Mouse (Mus musculus): ENCODE results near the gene Bglap. TPM values are rescaled to one million over a fixed set of nuclear protein-coding genes. Genes with fewer than 3 reads are reported as not detected.

The Bglap gene
- polyA plus RNA-seq, 1 experiment from 2014 or later = 0.64 TPM

DNA sequence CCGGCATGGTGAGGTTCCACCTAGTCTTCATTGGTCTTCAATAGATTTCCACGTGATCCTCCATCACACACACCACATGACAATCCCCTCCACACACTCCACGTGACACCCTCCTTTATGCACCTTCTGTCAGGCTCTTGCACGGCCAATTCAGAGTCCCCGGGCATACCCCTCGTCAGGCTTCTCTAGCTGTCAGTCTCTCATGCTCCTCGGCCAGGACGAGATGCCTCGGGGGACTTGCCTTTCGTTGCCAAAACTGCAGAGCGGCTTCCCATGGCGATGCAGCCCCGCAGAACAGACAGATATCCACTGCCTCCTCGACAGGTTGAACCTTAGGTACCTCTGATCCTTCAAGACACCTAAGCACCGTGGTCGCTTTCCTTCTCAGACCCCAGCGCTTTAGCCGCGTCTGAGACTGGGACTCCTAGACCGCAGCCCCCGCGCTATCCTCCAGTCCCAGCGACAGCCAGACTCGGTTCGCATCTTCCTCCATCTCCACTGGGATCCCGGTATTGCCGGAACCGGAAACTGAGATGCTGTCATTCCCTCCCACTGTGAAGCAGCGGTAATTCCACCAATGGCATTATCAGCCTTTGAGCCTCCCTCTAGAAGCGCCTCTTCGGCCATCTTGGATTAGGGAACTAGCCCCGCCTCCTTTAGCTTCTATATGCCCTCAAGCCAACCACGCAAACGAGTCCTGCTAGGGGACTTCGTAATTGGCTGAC lies 40.5 kb upstream of the Bglap start, which contains the start of gene Slc25a44:
TSS of gene Slc25a44 (minus strand) at position 535 of the 725 bp plus-strand sequence.
- H3K36me3 ChIP-seq (ENCODE audit: control insufficient read depth, insufficient read depth, low read length) = peaks cover 8% of the 10 kb centered on the region
- DNase-seq (ENCODE audit: low spot score) (peak; percentile 94), ATAC-seq (ENCODE audit: low FRiP score, low TSS enrichment) (peak; percentile 96)
- H3K9me3 ChIP-seq (ENCODE audit: control insufficient read depth, low read length) = no peaks in the 10 kb centered on the region
- peak within 1 kb of the TSS; percentile 95 for H3K4me2 ChIP-seq (replicated peaks; ENCODE audit: low read depth)
- H3K4me3 ChIP-seq (ENCODE audit: low read depth, low read length) = peak within 1 kb of the TSS; percentile 78
- H3K27ac ChIP-seq (replicated peaks) = peak within 1 kb of the TSS; percentile 63; the same call in 1 of the 2 replicates
- H3K9ac ChIP-seq (ENCODE audit: low read length) = peak within 1 kb of the TSS; percentile 76
- H3K4me1 ChIP-seq (replicated peaks; ENCODE audit: control insufficient read depth, insufficient read depth) = peaks cover 7% of the 10 kb centered on the region
- under 1% methylated on average over 35 of the region's 35 CpGs for WGBS
- TF ChIP-seq EP300 (optimal IDR thresholded peaks at IDR 0.05) (no peak), CTCF (IDR thresholded peaks at IDR 0.05; ENCODE audit: low read depth) (no peak)
- H3K27me3 ChIP-seq (ENCODE audit: control insufficient read depth, insufficient read depth, low read length) = no peaks in the 10 kb centered on the region

DNA sequence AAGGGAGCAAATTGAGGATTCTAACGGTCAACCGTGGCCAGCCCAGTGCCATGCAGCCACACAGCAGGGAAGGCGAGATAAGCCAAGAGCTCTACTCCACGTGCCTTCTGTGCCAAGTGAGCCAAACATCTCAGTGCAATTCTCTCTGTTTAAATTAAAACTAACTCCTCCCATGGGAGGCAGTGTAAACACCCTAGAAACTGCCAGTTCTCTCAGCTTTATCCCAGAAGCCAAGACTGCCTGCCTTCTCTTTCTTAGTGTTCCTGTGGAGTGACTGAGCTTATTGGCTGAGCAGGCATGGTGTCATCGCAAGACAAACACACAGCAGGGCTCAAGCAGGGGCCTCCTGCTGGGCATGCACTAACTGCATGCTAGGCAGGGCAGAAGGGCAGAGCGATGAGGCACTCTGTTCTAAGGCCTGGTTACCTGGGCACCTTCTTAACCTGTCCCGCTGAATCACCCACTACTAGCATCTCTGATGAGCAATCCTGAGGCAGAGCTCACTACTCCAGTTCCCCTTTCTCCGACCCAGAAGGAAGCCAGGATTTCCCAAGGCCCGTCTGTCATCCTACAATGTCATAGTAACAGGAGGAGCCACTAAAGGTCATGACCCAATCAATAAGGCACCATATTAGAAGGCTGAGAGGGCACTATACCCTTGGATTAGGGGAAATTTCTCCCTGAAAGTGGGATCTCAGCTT lies 37.9 kb upstream of the Bglap start:
- peak overlapping the region; percentile 69 for H3K27ac ChIP-seq (replicated peaks)
- H3K4me1 ChIP-seq (replicated peaks; ENCODE audit: control insufficient read depth, insufficient read depth) = peaks cover 7% of the 10 kb centered on the region
- ATAC-seq (ENCODE audit: low FRiP score, low TSS enrichment) = peak; percentile 85

DNA sequence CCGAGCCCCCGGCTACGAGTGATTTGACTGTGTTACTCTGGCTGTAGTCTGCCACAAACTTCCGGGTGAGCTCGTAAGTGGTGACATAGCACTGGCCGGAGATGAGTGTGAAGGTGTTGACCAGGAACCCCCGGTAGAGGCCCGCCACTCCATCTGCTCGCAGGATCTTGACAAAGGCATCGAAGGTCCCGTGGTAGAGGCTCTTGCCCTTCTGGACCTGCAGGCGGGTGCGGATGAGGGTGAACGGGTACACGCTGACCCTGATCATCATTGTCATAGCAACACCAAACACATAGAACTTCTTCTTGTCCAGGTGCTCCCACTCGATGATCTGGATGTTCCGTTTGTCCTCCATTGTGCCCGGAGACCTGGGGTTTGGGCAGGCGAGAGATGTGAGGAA lies 36.5 kb upstream of the Bglap start:
- ATAC-seq (ENCODE audit: low FRiP score, low TSS enrichment) (no peak), DNase-seq (ENCODE audit: low spot score) (no peak)
- TF ChIP-seq CTCF (IDR thresholded peaks at IDR 0.05; ENCODE audit: low read depth) (no peak), EP300 (optimal IDR thresholded peaks at IDR 0.05) (no peak)
- Histone ChIP-seq H3K27me3 (ENCODE audit: control insufficient read depth, insufficient read depth, low read length) (no peaks in the 10 kb centered on the region), H3K9me3 (ENCODE audit: control insufficient read depth, low read length) (no peaks in the 10 kb centered on the region), H3K4me1 (replicated peaks; ENCODE audit: control insufficient read depth, insufficient read depth) (peaks cover 7% of the 10 kb centered on the region), H3K4me3 (ENCODE audit: low read depth, low read length) (no peak overlapping the region), H3K9ac (ENCODE audit: low read length) (no peak overlapping the region), H3K27ac (replicated peaks) (no peak overlapping the region), H3K36me3 (ENCODE audit: control insufficient read depth, insufficient read depth, low read length) (peaks cover 14% of the 10 kb centered on the region), H3K4me2 (replicated peaks; ENCODE audit: low read depth) (no peak overlapping the region)
- WGBS = 92% methylated on average over 19 of the region's 19 CpGs

More for the DNA sequence above, 37.9 kb upstream of the Bglap start:
- no peaks in the 10 kb centered on the region for H3K9me3 ChIP-seq (ENCODE audit: control insufficient read depth, low read length)
- peaks cover 14% of the 10 kb centered on the region for H3K36me3 ChIP-seq (ENCODE audit: control insufficient read depth, insufficient read depth, low read length)
- no peaks in the 10 kb centered on the region for H3K27me3 ChIP-seq (ENCODE audit: control insufficient read depth, insufficient read depth, low read length)
- H3K9ac ChIP-seq (ENCODE audit: low read length) = no peak overlapping the region
- no peak overlapping the region for H3K4me2 ChIP-seq (replicated peaks; ENCODE audit: low read depth)
- 22% methylated on average over 9 of the region's 9 CpGs for WGBS
- H3K4me3 ChIP-seq (ENCODE audit: low read depth, low read length) = no peak overlapping the region
- DNase-seq (ENCODE audit: low spot score) = peak; percentile 79
- peak; percentile 62 for TF ChIP-seq CTCF (IDR thresholded peaks at IDR 0.05; ENCODE audit: low read depth)
- no peak for TF ChIP-seq EP300 (optimal IDR thresholded peaks at IDR 0.05)

DNA sequence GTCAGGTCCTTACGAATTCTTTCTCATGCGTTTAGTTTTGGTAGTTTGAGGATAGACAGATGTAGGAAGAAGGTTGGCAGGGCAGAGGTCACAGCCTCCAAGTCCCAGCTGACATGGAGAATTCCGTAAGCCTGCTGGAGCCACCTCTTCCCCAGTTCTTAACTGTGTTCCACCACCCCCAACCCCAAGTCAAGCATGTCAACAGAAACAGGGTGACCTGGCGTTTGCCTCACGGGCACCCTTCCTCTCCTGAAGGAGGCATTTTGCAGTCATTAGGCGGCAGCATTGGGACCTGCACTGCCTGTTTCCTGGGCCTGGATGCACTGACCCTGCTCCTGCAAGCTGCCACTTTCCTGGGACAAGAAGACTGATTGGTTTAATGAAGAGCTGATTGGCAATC lies 33.8 kb upstream of the Bglap start:
- WGBS = 70% methylated on average over 6 of the region's 6 CpGs

DNA sequence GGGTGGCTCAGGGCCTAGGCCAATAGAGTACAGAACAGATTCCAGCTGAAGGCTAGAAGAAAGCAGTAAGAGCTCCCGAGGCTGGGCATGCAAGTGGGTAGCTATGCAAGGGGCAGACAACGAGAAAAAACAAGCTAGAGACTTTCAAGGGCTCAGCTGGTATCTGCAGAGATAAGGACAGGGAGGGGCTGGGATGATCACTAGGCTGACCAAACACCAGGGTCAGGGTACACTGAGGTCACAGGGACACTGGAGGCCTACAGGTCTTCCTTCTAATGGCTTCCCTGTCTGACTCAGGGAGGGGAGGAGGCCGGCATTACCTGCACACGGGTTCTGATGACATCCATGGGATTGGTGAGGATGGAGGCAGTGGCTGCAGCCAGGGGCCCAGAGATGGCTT lies 31.4 kb upstream of the Bglap start:
- Histone ChIP-seq H3K4me2 (replicated peaks; ENCODE audit: low read depth) (no peak overlapping the region), H3K9me3 (ENCODE audit: control insufficient read depth, low read length) (no peaks in the 10 kb centered on the region), H3K9ac (ENCODE audit: low read length) (peak overlapping the region; percentile 35), H3K4me3 (ENCODE audit: low read depth, low read length) (no peak overlapping the region), H3K27ac (replicated peaks) (peak overlapping the region; percentile 35; the same call in 1 of the 2 replicates), H3K36me3 (ENCODE audit: control insufficient read depth, insufficient read depth, low read length) (peaks cover 18% of the 10 kb centered on the region), H3K4me1 (replicated peaks; ENCODE audit: control insufficient read depth, insufficient read depth) (no peaks in the 10 kb centered on the region), H3K27me3 (ENCODE audit: control insufficient read depth, insufficient read depth, low read length) (no peaks in the 10 kb centered on the region)
- DNase-seq (ENCODE audit: low spot score) = peak; percentile 32
- ATAC-seq (ENCODE audit: low FRiP score, low TSS enrichment) = peak; percentile 78
- WGBS = 53% methylated on average over 4 of the region's 4 CpGs
- TF ChIP-seq CTCF (IDR thresholded peaks at IDR 0.05; ENCODE audit: low read depth) (no peak), EP300 (optimal IDR thresholded peaks at IDR 0.05) (no peak)

More for the DNA sequence above, 33.8 kb upstream of the Bglap start:
- no peaks in the 10 kb centered on the region for H3K9me3 ChIP-seq (ENCODE audit: control insufficient read depth, low read length)
- peaks cover 18% of the 10 kb centered on the region for H3K36me3 ChIP-seq (ENCODE audit: control insufficient read depth, insufficient read depth, low read length)
- no peak overlapping the region for H3K4me2 ChIP-seq (replicated peaks; ENCODE audit: low read depth)
- no peak overlapping the region for H3K27ac ChIP-seq (replicated peaks)
- H3K4me3 ChIP-seq (ENCODE audit: low read depth, low read length) = no peak overlapping the region
- TF ChIP-seq EP300 (optimal IDR thresholded peaks at IDR 0.05) (no peak), CTCF (IDR thresholded peaks at IDR 0.05; ENCODE audit: low read depth) (0 out of 2 replicates have a peak, but pooled peaks have one; percentile 9)
- 0 out of 2 replicates have a peak, but pooled peaks cover 4% of the 10 kb centered on the region for H3K4me1 ChIP-seq (replicated peaks; ENCODE audit: control insufficient read depth, insufficient read depth)
- H3K9ac ChIP-seq (ENCODE audit: low read length) = no peak overlapping the region
- no peak for DNase-seq (ENCODE audit: low spot score)
- ATAC-seq (ENCODE audit: low FRiP score, low TSS enrichment) = no peak
- no peaks in the 10 kb centered on the region for H3K27me3 ChIP-seq (ENCODE audit: control insufficient read depth, insufficient read depth, low read length)
